Mouse (Mus musculus): ENCODE data around the gene Dnm2.

GRCm38 (mm10) chr9:21463138-21463590 lies 38.5 kb downstream of the Dnm2 start:
- TF ChIP-seq EP300 (optimal IDR thresholded peaks at IDR 0.05) (no peak), CTCF (IDR thresholded peaks at IDR 0.05; ENCODE audit: low read depth) (no peak)

Data from stomach, postnatal 0 days (tissue).